Mouse (Mus musculus) heart, postnatal 4 days (tissue): ENCODE data around the gene Stip1. TPM values are rescaled to one million over a fixed set of nuclear protein-coding genes. Genes with fewer than 3 reads are reported as not detected.

Experiments
- DNase-seq: peaks from one replicate; pipeline ENCODE4 v3.0.0; 2021
- total RNA-seq, 2 experiments: library from RNA; stranded (reverse); gene quantifications; 2 replicates each; pipeline ENCODE4 v1.2.3; 2021

The Stip1 gene
- total RNA-seq, 2 experiments from 2014 or later = 139 to 151 TPM

GRCm38 (mm10) chr19:6983621-6984020, 56.1 kb downstream of the Stip1 start:
- no peak for DNase-seq

GRCm38 (mm10) chr19:6981465-6981864, 58.3 kb downstream of the Stip1 start:
- DNase-seq = no peak

GRCm38 (mm10) chr19:6980381-6981093, 59.2 kb downstream of the Stip1 start, which contains the start of gene Fkbp2:
TSS of gene Fkbp2 (minus strand) at chr19:6980501.
- peak; percentile 99 for DNase-seq

DNA sequence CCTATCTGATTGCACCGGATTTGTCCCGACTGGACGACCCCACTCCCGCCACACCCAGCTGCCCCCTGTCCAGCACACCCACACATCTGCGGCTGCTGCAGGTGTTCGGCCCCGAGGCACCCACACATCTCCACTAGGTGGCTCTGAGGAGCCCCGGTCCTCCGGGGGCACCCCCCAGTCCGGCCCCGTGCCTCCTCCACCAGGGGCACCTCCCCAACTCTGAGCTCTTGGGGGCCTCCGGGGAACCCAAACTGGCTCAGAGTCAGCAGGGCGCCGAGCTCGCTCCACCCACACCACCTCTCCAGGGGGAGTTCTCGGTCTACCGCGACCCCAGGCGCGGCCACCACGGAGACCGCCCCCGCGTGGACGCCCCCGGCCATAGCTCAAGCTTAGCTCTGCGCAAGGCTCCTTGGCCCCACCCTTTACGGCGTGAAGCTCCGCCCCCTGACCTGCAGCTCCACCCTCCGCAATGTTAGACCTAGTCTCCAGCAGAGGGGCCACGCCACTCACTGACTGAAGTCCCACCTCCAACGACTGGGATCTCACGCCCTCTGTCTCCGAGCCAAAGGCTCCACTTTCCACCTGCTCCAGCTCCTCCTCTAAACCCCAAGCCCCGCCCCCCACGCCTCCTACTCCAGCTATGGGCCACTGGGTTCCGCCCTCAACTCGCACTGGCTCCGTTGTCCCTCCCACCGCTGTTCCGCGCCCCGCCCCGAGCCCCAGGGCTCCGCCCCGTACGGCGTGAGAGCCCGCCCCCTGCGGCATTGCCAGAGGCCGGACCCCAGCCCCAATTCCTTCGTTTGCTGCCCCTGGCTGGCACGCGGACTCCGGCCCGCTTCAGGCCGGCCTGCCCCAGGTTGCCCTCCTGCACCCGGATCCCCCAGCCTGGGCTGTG, 60.0 kb downstream of the Stip1 start:
- peak; percentile 100 for DNase-seq

GRCm38 (mm10) chr19:6979001-6979479, 60.7 kb downstream of the Stip1 start:
- peak; percentile 38 for DNase-seq

DNA sequence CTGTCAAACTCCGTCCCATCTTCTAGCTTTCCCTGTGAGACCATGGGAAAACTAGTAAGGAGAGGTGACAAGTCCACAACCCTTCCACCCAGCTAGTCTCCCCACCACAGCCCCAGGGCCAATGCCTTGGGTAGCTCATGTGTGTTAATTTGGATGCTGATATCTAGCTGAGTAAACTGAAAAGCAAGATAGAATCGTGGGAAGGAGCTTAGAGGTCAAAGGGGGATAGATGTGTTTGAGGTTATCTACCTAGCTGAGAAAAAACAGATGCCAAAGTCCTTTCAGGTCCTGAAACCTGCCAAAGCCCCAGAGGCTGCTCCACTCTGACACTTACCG, 61.2 kb downstream of the Stip1 start:
- DNase-seq = no peak

DNA sequence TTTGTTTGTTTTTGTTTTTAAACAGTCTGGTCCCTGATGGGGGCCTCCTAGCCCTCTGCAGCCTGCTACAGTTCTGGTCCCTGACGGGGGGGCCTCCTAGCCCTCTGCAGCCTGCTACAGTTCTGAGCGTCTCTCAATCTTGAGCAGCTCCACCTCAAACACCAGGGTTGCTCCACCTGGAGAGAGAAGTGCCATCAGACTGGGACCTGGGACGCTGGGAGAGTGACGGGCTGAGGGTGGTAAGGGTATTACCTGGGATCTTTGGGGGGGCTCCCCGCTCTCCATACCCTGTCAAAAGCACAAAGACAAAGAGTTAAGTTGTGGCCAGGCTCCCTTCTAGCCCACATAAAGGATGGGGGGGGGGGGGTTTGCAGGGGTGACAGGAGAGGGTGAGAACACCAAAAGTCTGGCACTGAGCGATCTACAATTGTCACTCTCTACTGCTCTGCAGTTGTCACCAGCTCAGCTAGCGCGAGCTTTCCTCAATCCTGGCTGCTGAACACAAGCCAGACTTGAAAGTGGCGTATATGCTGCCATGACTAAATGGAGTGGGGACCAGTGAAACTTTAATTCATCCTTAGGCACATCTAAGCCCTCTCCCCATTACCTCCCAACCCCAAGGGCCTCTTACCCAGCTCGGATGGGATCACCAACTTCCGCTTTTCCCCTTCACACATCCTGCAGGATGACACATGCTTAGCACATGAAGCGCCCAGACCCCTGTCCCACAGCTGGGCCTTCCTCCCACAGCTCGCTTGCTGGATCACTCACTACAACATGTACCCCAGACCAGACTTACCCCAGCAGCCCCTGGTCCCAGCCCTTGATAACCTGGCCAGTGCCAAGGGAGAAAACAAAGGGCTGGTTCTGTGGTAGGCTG, 61.8 kb downstream of the Stip1 start:
- no peak for DNase-seq

DNA sequence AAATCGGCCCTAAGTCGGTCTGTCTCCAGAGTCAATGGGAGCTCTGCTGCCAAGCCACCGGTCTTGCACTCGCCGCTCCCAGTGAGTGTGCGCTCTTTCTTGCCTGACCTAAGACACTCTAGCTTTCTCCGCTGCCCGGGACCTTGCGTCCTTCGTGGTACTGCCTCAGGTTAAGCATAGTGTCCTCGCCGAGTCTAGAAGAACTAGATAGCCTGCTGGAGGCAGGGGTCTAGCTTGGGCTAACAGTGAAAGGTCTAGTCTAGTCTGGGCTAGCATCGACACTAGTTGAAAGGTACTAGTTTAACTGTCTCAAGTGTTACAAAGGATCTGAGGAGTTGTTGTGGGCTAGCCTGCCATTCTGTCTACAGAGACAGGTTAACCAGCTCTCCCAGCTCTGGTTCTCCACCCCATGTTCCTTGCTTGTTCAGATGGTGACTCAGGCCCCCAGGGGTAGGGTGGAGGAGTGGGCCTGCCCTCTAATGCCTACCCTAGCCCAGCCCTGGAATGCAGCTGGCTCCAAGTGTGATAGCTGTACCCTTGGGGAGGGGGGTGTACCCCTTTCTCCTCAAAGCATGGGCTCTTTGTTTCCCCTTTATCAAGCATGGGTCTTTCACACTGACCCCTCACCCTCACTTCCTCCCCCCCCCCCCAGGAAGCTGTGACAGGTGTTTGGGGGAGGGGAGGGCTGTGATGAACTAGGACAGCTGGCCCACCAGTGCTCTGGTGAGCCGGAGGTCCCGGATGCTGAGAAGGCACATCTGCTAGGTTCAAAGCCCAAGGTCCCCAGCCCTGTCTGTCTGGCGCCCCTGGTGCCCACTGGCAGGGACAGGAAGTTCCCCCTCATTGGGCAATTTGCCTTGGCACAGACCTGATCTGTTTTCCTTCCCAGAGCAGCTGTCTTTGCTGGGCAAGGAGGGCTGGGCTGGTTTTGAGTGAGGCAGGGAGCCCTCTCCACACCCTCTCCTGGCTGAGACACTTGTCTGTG, 63.9 kb downstream of the Stip1 start, which contains the start of gene Plcb3:
TSS of gene Plcb3 (minus strand) at position 934 of the 985 bp plus-strand sequence.
- DNase-seq = peak; percentile 72

DNA sequence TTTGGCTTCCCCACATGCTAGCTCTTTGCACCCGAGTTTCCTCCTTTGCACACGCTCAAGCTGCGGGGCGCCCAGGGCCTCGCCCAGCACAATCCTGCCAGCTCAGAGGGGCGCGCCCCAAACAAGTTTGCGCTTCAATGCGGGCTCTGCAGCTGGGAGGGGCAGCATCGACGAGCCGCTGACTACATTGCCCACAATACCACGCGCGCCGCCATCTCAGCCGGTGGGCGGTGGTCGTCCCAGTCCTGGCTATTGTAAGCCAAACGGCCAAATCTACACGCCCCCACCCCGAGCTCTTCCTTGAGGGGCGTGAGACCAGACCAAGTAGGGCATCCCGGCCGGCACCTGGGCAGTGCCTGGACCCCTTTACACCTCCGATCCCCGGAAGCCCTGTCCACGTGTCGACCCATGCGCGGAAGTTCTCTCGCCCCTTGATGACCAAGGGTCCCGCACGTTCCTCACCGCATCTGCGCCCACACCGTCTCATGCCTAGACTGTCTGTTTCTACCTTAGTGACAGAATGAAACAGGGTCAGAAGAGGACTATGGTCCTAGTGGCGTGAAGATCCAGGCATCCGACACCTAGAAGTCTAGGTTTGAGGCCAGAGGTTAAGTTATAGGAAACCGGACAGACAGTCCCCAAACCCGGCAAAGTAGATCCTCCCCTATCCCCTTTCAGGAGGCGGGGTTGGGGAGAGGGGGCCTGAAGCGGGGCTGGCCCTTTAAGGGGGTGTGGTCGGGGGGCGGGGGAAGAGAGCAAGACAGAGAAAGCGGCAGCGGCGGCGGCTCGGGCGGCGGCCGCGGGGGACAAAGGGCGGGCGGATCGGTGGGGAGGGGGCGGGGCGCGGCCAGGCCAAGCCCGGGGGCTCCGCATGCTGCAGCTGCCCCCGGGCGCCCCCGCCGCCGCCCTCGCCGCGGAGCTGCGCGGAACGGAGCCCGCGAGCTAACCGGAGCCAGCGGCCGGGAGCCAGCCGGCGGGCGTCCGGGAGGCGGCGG, 65.3 kb downstream of the Stip1 start, which contains the start of gene Ppp1r14b:
TSS of gene Ppp1r14b (plus strand) at position 758 of the 995 bp plus-strand sequence.
- DNase-seq = peak; percentile 88

- no peak for DNase-seq
Observed at GRCm38 (mm10) chr19:6973581-6974190, 66.1 kb downstream of the Stip1 start.

DNA sequence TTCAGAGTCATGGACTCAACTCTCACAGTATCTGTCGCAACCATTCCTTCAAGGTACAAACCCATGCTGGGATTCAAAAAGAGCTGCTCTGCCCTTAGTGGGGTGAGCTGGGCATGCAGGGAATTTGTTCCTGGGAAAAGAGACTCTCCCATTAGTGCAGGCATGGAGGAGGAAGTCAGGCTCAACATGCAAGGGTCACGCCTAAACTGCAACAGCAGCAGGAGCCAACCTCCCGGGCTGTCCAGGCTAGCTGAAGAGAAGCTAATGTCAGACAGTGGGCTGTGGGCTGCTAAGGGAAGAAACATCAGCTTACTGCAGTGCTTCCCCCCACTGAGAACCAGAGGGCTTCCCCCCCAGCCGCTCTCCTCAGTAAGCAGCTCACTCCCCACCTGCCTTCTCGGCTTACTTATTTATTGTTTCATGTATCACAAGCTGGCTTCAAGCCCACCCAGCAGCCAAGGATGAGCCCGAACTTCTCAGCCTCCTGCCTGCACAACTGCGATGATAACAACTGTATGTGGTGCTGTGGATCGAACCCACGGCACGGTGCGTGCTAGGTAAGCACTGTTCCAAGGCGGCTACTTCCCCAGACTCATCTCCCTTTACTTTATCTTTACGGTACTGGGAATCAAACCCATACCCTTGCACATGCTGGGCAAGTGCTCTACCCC, 67.4 kb downstream of the Stip1 start:
- no peak for DNase-seq

GRCm38 (mm10) chr19:6971644-6972043, 68.1 kb downstream of the Stip1 start:
- DNase-seq = no peak

Other genes with a start within 250 kb of the Stip1 start
- gene Rps6ka4, start 199.3 kb downstream of the Stip1 start, total RNA-seq = 10 to 100 TPM; 22.6 to 28.7 TPM
- under 1 TPM; 0.41 to 0.52 TPM for gene Ccdc88b, start 181.8 kb downstream of the Stip1 start, total RNA-seq
- 10 to 100 TPM; 34.4 to 35.5 TPM for gene Trmt112, start 130.3 kb downstream of the Stip1 start, total RNA-seq
- gene Prdx5, start 129.9 kb downstream of the Stip1 start, total RNA-seq = 100 to 1,000 TPM; 309 to 336 TPM
- 100 to 1,000 TPM; 111 to 119 TPM for gene Esrra, start 118.2 kb downstream of the Stip1 start, total RNA-seq
- not detected for gene Catsperz, start 114.6 kb downstream of the Stip1 start, total RNA-seq
- gene Kcnk4, start 105.5 kb downstream of the Stip1 start, total RNA-seq = under 1 TPM in 1 of 2 experiments, not detected in 1; 0.56 TPM
- 10 to 100 TPM; 29.6 to 30.5 TPM for gene Bad, start 98.1 kb downstream of the Stip1 start, total RNA-seq
- gene Gpr137, start 97.5 kb downstream of the Stip1 start, total RNA-seq = 10 to 100 TPM; 18.7 to 21.4 TPM
- 100 to 1,000 TPM; 243 to 246 TPM for gene Ppp1r14b, start 65.0 kb downstream of the Stip1 start, total RNA-seq
- 10 to 100 TPM; 17.4 to 19.9 TPM for gene Plcb3, start 63.5 kb downstream of the Stip1 start, total RNA-seq
- 10 to 100 TPM; 23.5 to 26.6 TPM for gene Fkbp2, start 59.5 kb downstream of the Stip1 start, total RNA-seq
- 100 to 1,000 TPM; 263 to 265 TPM for gene Vegfb, start 52.3 kb downstream of the Stip1 start, total RNA-seq
- gene Dnajc4, start 47.4 kb downstream of the Stip1 start, total RNA-seq = 10 to 100 TPM; 48.7 to 49.2 TPM
- 10 to 100 TPM; 27.2 to 29.0 TPM for gene Nudt22, start 43.9 kb downstream of the Stip1 start, total RNA-seq
- gene Trpt1, start 43.8 kb downstream of the Stip1 start, total RNA-seq = 10 to 100 TPM; 22.6 to 25.7 TPM
- gene Fermt3, start 20.5 kb downstream of the Stip1 start, total RNA-seq = 1 to 10 TPM; 3.5 to 3.7 TPM
- gene Macrod1, start 16.8 kb upstream of the Stip1 start, total RNA-seq = 100 to 1,000 TPM; 107 to 126 TPM
- gene Flrt1, start 65.8 kb upstream of the Stip1 start, total RNA-seq = 1 to 10 TPM; 1.8 to 2.1 TPM
- 100 to 1,000 TPM; 111 to 112 TPM for gene Otub1, start 166.3 kb upstream of the Stip1 start, total RNA-seq
- gene Cox8a, start 177.6 kb upstream of the Stip1 start, total RNA-seq = 100 to 1,000 TPM; 836 to 917 TPM
- gene Naa40, start 201.2 kb upstream of the Stip1 start, total RNA-seq = 10 to 100 TPM; 34.3 to 36.9 TPM
- 10 to 100 TPM; 19.0 to 19.2 TPM for gene Rcor2, start 227.4 kb upstream of the Stip1 start, total RNA-seq